Mouse (Mus musculus) olfactory bulb, adult 2 months (tissue): ENCODE results near the gene Nek9. TPM values are rescaled to one million over a fixed set of nuclear protein-coding genes. Genes with fewer than 3 reads are reported as not detected.

Source experiments
- H3K27ac ChIP-seq: fragments of 200-500 bp; 2 replicates; pipeline ENCODE4 v1.5.1; 2012; ENCODE audit warnings: low read depth, low read length; ENCODE audit not compliant: insufficient read depth
- H3K4me1 ChIP-seq: fragments of 200-500 bp; 2 replicates; pipeline ENCODE4 v1.6.1; 2012; ENCODE audit warnings: low read length; ENCODE audit not compliant: control insufficient read depth, insufficient read depth
- H3K4me3 ChIP-seq: fragments of 200-500 bp; 2 replicates; pipeline ENCODE4 v1.5.1; 2012; ENCODE audit warnings: mild to moderate bottlenecking, low read depth, low read length, moderate library complexity; ENCODE audit not compliant: insufficient read depth
- CTCF ChIP-seq: fragments of 200-500 bp; IDR thresholded peaks from 2 replicates; pipeline ENCODE4 v1.5.1; 2012; ENCODE audit warnings: low read depth, mild to moderate bottlenecking, low read length, moderate library complexity; ENCODE audit not compliant: insufficient read depth
- POLR2A ChIP-seq: fragments of 200-500 bp; IDR thresholded peaks from 2 replicates; pipeline ENCODE4 v1.6.1; 2012; ENCODE audit warnings: mild to moderate bottlenecking, low read depth, low read length, moderate library complexity; ENCODE audit not compliant: insufficient read depth
- WGBS: fragments of 180-500 bp; shearing (Covaris S2); methylation state at CpG from one replicate; pipeline ENCODE4 v1.1.7; 2018; 5-methylcytosine and 5-hydroxymethylcytosine counted together
- polyA plus RNA-seq: library from polyadenylated mRNA; stranded (reverse); fragments of >200 nt; gene quantifications from 2 replicates; pipeline ENCODE4 v1.2.4, GENCODE M21; 2012; ENCODE audit warnings: low replicate concordance; ENCODE audit not compliant: missing spikeins, insufficient read depth, insufficient read length

Gene Nek9
- polyA plus RNA-seq, 1 experiment: not detected

GRCm38 (mm10) chr12:85373591-85374560, 34.7 kb upstream of the Nek9 start:
- TF ChIP-seq POLR2A (0 out of 2 replicates have a peak, but pooled peaks have one; percentile 48), CTCF (no peak)
- 1% methylated on average over 53 of the region's 53 CpGs for WGBS
- H3K27ac ChIP-seq: peak overlapping the region; percentile 64
- H3K4me1 ChIP-seq: peaks cover 10% of the 10 kb centered on the region
- H3K4me3 ChIP-seq: peak overlapping the region; percentile 54

GRCm38 (mm10) chr12:85372068-85372665, 33.0 kb upstream of the Nek9 start:
- H3K4me3 ChIP-seq: no peak overlapping the region
- TF ChIP-seq POLR2A: no peak
- no peak for TF ChIP-seq CTCF
- H3K27ac ChIP-seq: no peak overlapping the region
- H3K4me1 ChIP-seq: peaks cover 13% of the 10 kb centered on the region
- WGBS: 40% methylated on average over 8 of the region's 8 CpGs

GRCm38 (mm10) chr12:85368441-85369063, 29.4 kb upstream of the Nek9 start:
- peaks cover 18% of the 10 kb centered on the region for H3K4me1 ChIP-seq
- 63% methylated on average over 6 of the region's 6 CpGs for WGBS
- TF ChIP-seq CTCF (no peak), POLR2A (no peak)
- H3K4me3 ChIP-seq: no peak overlapping the region
- no peak overlapping the region for H3K27ac ChIP-seq

- Histone ChIP-seq H3K27ac (0 out of 2 replicates have a peak overlapping the region, but pooled peaks have one; percentile 53), H3K4me1 (peaks cover 12% of the 10 kb centered on the region; the same call in 1 of the 2 replicates), H3K4me3 (no peak overlapping the region)
- TF ChIP-seq POLR2A (no peak), CTCF (no peak)
- WGBS: 9% methylated on average over 3 of the region's 3 CpGs
Observed at GRCm38 (mm10) chr12:85366271-85366670, 27.1 kb upstream of the Nek9 start.

GRCm38 (mm10) chr12:85362510-85362909, 23.3 kb upstream of the Nek9 start:
- WGBS: 67% methylated on average over 4 of the region's 4 CpGs
- TF ChIP-seq POLR2A (no peak), CTCF (no peak)
- Histone ChIP-seq H3K27ac (no peak overlapping the region), H3K4me3 (no peak overlapping the region), H3K4me1 (peaks cover 8% of the 10 kb centered on the region; the same call in 1 of the 2 replicates)

GRCm38 (mm10) chr12:85361580-85361979, 22.4 kb upstream of the Nek9 start:
- TF ChIP-seq POLR2A (no peak), CTCF (no peak)
- Histone ChIP-seq H3K4me1 (peaks cover 6% of the 10 kb centered on the region; the same call in 1 of the 2 replicates), H3K4me3 (no peak overlapping the region), H3K27ac (no peak overlapping the region)

- Histone ChIP-seq H3K4me1 (peaks cover 3% of the 10 kb centered on the region; the same call in 1 of the 2 replicates), H3K27ac (no peak overlapping the region), H3K4me3 (no peak overlapping the region)
- TF ChIP-seq POLR2A (no peak), CTCF (no peak)
- WGBS: 68% methylated on average over 3 of the region's 3 CpGs
Observed at GRCm38 (mm10) chr12:85361165-85361564, 22.0 kb upstream of the Nek9 start.

GRCm38 (mm10) chr12:85354061-85354460, 14.9 kb upstream of the Nek9 start:
- WGBS: 88% methylated on average over 3 of the region's 3 CpGs
- no peak overlapping the region for H3K27ac ChIP-seq

More at GRCm38 (mm10) chr12:85354061-85354460, 14.9 kb upstream of the Nek9 start:
- TF ChIP-seq POLR2A (no peak), CTCF (no peak)
- H3K4me3 ChIP-seq: no peak overlapping the region
- H3K4me1 ChIP-seq: peaks cover 5% of the 10 kb centered on the region
